Mouse (Mus musculus) CH12.LX (cell line): ENCODE results near the gene Srp68. TPM values are rescaled to one million over a fixed set of nuclear protein-coding genes. Genes with fewer than 3 reads are reported as not detected.
A peak's percentile ranks its signal among the peaks of the same experiment; 100 is the strongest.

Experiments used
- DNase-seq: peaks from one replicate; pipeline ENCODE4 v3.0.0-alpha.2; 2013; ENCODE audit errors: extremely low read depth
- H3K27ac ChIP-seq: 2 replicates; pipeline ENCODE4 v1.5.1; 2012; ENCODE audit warnings: low read depth, mild to moderate bottlenecking, control low read depth, moderate library complexity; ENCODE audit not compliant: insufficient read depth
- H3K27me3 ChIP-seq: replicated peaks from 2 replicates; pipeline ENCODE3; 2012; ENCODE audit warnings: inconsistent platforms
- H3K36me3 ChIP-seq, 2 experiments: replicated peaks in 1 of 2; 2 replicates each; pipeline versions ENCODE3 to v1.6.1; 2012; ENCODE audit warnings: inconsistent platforms in 1 of 2, low read length in 1 of 2, mild to moderate bottlenecking in 1 of 2, mixed read lengths in 1 of 2, moderate library complexity in 1 of 2; ENCODE audit not compliant: control insufficient read depth in 1 of 2, insufficient read depth in 1 of 2
- H3K4me1 ChIP-seq, 2 experiments: 2 replicates each; pipeline ENCODE4 v1.6.1; 2012; ENCODE audit warnings: inconsistent platforms in 1 of 2, moderate library complexity in 1 of 2; ENCODE audit not compliant: insufficient read depth in 2 of 2, control insufficient read depth in 1 of 2
- H3K4me2 ChIP-seq: 2 replicates; pipeline ENCODE4 v1.6.1; 2012; ENCODE audit warnings: low read depth, mild to moderate bottlenecking, control low read depth; ENCODE audit not compliant: poor library complexity, insufficient read depth, severe bottlenecking
- H3K4me3 ChIP-seq, 3 experiments: fragments of 150-350 bp in 1 of 3; sonication (generic) in 1 of 3; replicated peaks in 1 of 3; 2 replicates each; pipeline versions ENCODE3 to v1.5.1; 2011 to 2012; ENCODE audit warnings: low read depth in 2 of 3, low read length in 2 of 3, mild to moderate bottlenecking in 2 of 3, moderate library complexity in 2 of 3, control low read depth in 1 of 3, improper control_type of control experiment in 1 of 3, inconsistent platforms in 1 of 3, mixed read lengths in 1 of 3; ENCODE audit not compliant: poor library complexity in 1 of 3
- H3K79me2 ChIP-seq: replicated peaks from 2 replicates; pipeline ENCODE4 v1.6.1; 2012; ENCODE audit warnings: mild to moderate bottlenecking, moderate library complexity; ENCODE audit not compliant: control insufficient read depth, poor library complexity, insufficient read depth, severe bottlenecking; ENCODE audit errors: extremely low read depth
- H3K9ac ChIP-seq: 2 replicates; pipeline ENCODE4 v1.6.1; 2012; ENCODE audit warnings: low read depth, mild to moderate bottlenecking, control low read depth, moderate library complexity; ENCODE audit not compliant: insufficient read depth
- H3K9me3 ChIP-seq: replicated peaks from 2 replicates; pipeline ENCODE3; 2012; ENCODE audit warnings: low read length, inconsistent platforms, mixed read lengths
- CHD1 ChIP-seq: IDR thresholded peaks from 2 replicates; pipeline ENCODE4 v1.6.1; 2012; ENCODE audit warnings: low read depth, low read length, improper control_type of control experiment, inconsistent platforms
- E2F4 ChIP-seq: IDR thresholded peaks from 2 replicates; pipeline ENCODE4 v1.6.1; 2011; ENCODE audit warnings: low read depth, low read length, improper control_type of control experiment; ENCODE audit not compliant: insufficient replicate concordance
- EP300 ChIP-seq: IDR thresholded peaks from 2 replicates; pipeline ENCODE4 v1.6.1; 2011; ENCODE audit warnings: low read length, improper control_type of control experiment
- ETS1 ChIP-seq: conservative IDR thresholded peaks from 2 replicates; pipeline ENCODE4 v1.6.1; 2012; ENCODE audit warnings: low read depth, mild to moderate bottlenecking, inconsistent platforms, low read length, improper control_type of control experiment, moderate library complexity
- HCFC1 ChIP-seq: IDR thresholded peaks from 2 replicates; pipeline ENCODE4 v1.6.1; 2012; ENCODE audit warnings: low read depth, mild to moderate bottlenecking, inconsistent platforms, low read length, improper control_type of control experiment
- JUN ChIP-seq: IDR thresholded peaks from 2 replicates; pipeline ENCODE4 v1.6.1; 2011; ENCODE audit warnings: low read depth, mild to moderate bottlenecking, low read length, improper control_type of control experiment, moderate library complexity; ENCODE audit not compliant: insufficient read depth
- JUND ChIP-seq: conservative IDR thresholded peaks from 2 replicates; pipeline ENCODE4 v1.6.1; 2011; ENCODE audit warnings: low read depth, low read length, improper control_type of control experiment
- KAT2A ChIP-seq: IDR thresholded peaks from 2 replicates; pipeline ENCODE4 v1.6.1; 2012; ENCODE audit warnings: low read length, improper control_type of control experiment, inconsistent platforms; ENCODE audit not compliant: insufficient replicate concordance
- MAX ChIP-seq: IDR thresholded peaks from 2 replicates; pipeline ENCODE4 v1.6.1; 2011; ENCODE audit warnings: low read length, improper control_type of control experiment
- MAZ ChIP-seq: IDR thresholded peaks from 2 replicates; pipeline ENCODE4 v1.6.1; 2012; ENCODE audit warnings: low read depth, mild to moderate bottlenecking, inconsistent platforms, low read length, improper control_type of control experiment, moderate library complexity
- MEF2A ChIP-seq: IDR thresholded peaks from 2 replicates; pipeline ENCODE4 v1.6.1; 2014; ENCODE audit warnings: low read depth, mild to moderate bottlenecking, inconsistent platforms, low read length, improper control_type of control experiment, borderline replicate concordance
- MXI1 ChIP-seq: IDR thresholded peaks from 2 replicates; pipeline ENCODE4 v1.6.1; 2011; ENCODE audit warnings: mild to moderate bottlenecking, low read depth, low read length, improper control_type of control experiment
- MYC ChIP-seq: IDR thresholded peaks from 2 replicates; pipeline ENCODE4 v1.6.1; 2011; ENCODE audit warnings: low read depth, mild to moderate bottlenecking, improper control_type of control experiment, low read length
- NELFE ChIP-seq: IDR thresholded peaks from 2 replicates; pipeline ENCODE4 v1.6.1; 2011; ENCODE audit warnings: low read depth, low read length, improper control_type of control experiment
- NRF1 ChIP-seq: IDR thresholded peaks from 2 replicates; pipeline ENCODE4 v1.6.1; 2014; ENCODE audit warnings: low read depth, mild to moderate bottlenecking, inconsistent platforms, low read length, improper control_type of control experiment, moderate library complexity
- PAX5 ChIP-seq: IDR thresholded peaks from 2 replicates; pipeline ENCODE4 v1.6.1; 2012; ENCODE audit warnings: low read length, inconsistent platforms, mixed read lengths
- POLR2A ChIP-seq: IDR thresholded peaks from 2 replicates; pipeline ENCODE4 v1.6.1; 2011; ENCODE audit warnings: low read depth, mild to moderate bottlenecking, improper control_type of control experiment, low read length
- SIN3A ChIP-seq: IDR thresholded peaks from 2 replicates; pipeline ENCODE4 v1.6.1; 2012; ENCODE audit warnings: low read length, improper control_type of control experiment, inconsistent platforms
- SMC3 ChIP-seq: IDR thresholded peaks from 2 replicates; pipeline ENCODE4 v1.6.1; 2011; ENCODE audit warnings: low read depth, low read length, improper control_type of control experiment
- TCF12 ChIP-seq: IDR thresholded peaks from 2 replicates; pipeline ENCODE4 v1.6.1; 2014; ENCODE audit warnings: low read depth, mild to moderate bottlenecking, inconsistent platforms, low read length, improper control_type of control experiment
- UBTF ChIP-seq: IDR thresholded peaks from 2 replicates; pipeline ENCODE4 v1.6.1; 2012; ENCODE audit warnings: low read depth, mild to moderate bottlenecking, inconsistent platforms, low read length, improper control_type of control experiment, moderate library complexity
- ZC3H11A ChIP-seq: IDR thresholded peaks from 2 replicates; pipeline ENCODE4 v1.6.1; 2012; ENCODE audit warnings: low read depth, mild to moderate bottlenecking, inconsistent platforms, low read length, improper control_type of control experiment
- ZNF384 ChIP-seq: IDR thresholded peaks from 2 replicates; pipeline ENCODE4 v1.6.1; 2012; ENCODE audit warnings: low read depth, low read length, improper control_type of control experiment, inconsistent platforms
- dilution Hi-C: fragments of 300-500 bp; cut with MboI; formaldehyde crosslinking; loops from 2 replicates; pipeline ENCODE4 v1.14.3; 2020; ENCODE audit warnings: low sequenced_read_pairs; ENCODE audit not compliant: extremely low pct_unique_long_range_greater_than_20kb, extremely low pct_ligation_motif_present
- in situ Hi-C: fragments of 300-500 bp; cut with MboI; formaldehyde crosslinking; loops from 3 replicates; pipeline ENCODE4 v1.14.3; 2019; ENCODE audit warnings: low sequenced_read_pairs, low pct_ligation_motif_present, low pct_unique_long_range_greater_than_20kb, mixed read lengths
- polyA plus RNA-seq: library from polyadenylated mRNA; unstranded; fragments of >175 nt; gene quantifications from 2 replicates; pipeline ENCODE4 v1.2.1, GENCODE M21; 2012; ENCODE audit warnings: low read depth; ENCODE audit not compliant: insufficient read length
- total RNA-seq, 2 experiments: library from RNA; depleted of rRNA; stranded (reverse); fragments of 300-350 nt in 1 of 2; fragments of >200 nt in 1 of 2; gene quantifications; 2 replicates each; pipeline ENCODE4 v1.2.3; 2012 to 2014

Srp68 gene
- total and polyA plus RNA-seq, 3 experiments: 53.2 to 184 (median 74.7) TPM

DNA sequence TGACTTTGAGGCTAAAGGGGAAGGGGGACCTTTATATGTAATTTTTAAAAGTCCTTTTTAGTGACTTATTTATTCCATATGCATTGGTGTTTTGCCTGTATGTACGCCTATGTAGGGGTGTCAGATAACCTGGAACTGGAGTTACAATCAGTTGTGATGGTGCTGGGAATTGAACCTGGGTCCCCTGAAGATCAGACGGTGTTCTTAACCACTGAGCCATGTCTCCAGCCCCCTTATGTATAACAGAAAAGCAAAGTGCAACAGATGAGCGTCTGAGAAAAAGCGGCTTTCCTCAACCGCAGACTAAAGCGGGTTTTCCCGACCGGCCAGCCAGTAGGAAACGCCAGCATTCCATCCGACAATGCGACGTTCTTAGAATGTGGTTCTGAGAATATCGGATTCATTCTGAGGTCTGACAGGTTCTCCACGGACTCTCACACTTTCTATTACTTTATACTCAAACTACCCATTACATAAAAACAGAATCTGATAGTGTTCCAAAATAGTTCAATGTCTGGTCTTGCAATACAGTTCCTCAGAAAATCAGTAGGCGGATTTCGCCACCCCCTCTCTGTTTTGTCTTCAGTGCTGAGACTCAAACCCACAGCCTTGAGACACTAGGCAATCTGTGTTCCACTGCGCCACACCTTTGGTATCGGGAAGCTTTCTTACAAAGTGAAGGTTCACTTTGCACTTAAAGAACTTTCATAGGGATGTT, 77.0 kb downstream of the Srp68 start:
- H3K4me2 ChIP-seq: peak overlapping the region; percentile 64; the same call in 1 of the 2 replicates
- 0 out of 2 replicates have a peak overlapping the region, but pooled peaks have one; percentile 27 for H3K9ac ChIP-seq
- no peaks in the 10 kb centered on the region for H3K9me3 ChIP-seq
- in situ Hi-C loops (no loop called here), dilution Hi-C loops (no loop called here)
- no peak overlapping the region for H3K27ac ChIP-seq
- peaks cover 10% of the 10 kb centered on the region for H3K79me2 ChIP-seq
- peak overlapping the region in 1 of 3 experiments; percentile 11 for H3K4me3 ChIP-seq
- no peaks in the 10 kb centered on the region for H3K27me3 ChIP-seq
- peaks cover 0 to 17% of the 10 kb centered on the region in 2 experiments for H3K36me3 ChIP-seq
- H3K4me1 ChIP-seq: peaks cover 14 to 40% of the 10 kb centered on the region in 2 experiments
- TF ChIP-seq NELFE (no peak), CHD1 (no peak), ZNF384 (no peak), MAX (no peak), KAT2A (no peak), MAZ (no peak), NRF1 (no peak), ZC3H11A (no peak), MXI1 (no peak), POLR2A (no peak), SIN3A (no peak), HCFC1 (no peak), SMC3 (no peak), UBTF (no peak), MEF2A (no peak), TCF12 (no peak)
- no peak for DNase-seq

DNA sequence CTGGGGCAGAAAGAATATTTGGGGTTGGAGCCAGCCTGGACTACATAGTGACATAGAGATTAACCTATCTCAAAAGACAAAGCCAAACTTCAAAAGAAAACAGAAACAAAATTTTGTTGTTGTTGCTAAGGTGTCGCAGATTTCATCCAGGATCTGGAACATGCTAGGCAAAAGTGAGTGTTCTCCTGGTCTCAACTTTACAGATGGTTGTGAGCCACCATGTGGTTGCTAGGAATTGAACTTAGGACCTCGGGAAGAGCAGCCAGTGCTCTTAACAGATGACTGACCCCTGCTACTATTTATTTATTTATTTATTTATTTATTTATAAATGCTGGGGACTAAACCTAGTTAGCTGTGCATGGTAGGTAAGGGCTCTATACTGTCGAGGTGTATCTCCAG, 77.7 kb downstream of the Srp68 start:
- in situ Hi-C loops: no loop called here
- Histone ChIP-seq H3K27me3 (no peaks in the 10 kb centered on the region), H3K79me2 (peaks cover 10% of the 10 kb centered on the region), H3K27ac (no peak overlapping the region)
- no peak for DNase-seq
- dilution Hi-C loops: no loop called here
- TF ChIP-seq SMC3 (no peak), ZNF384 (no peak), EP300 (no peak), NRF1 (no peak), JUN (no peak), E2F4 (no peak), KAT2A (no peak), ETS1 (no peak), MYC (no peak), JUND (no peak), PAX5 (no peak), HCFC1 (no peak), POLR2A (no peak), CHD1 (no peak), MAZ (no peak), NELFE (no peak)
- TF ChIP-seq, all 38 proteins: peak for 0
- H3K4me3 ChIP-seq: no peak overlapping the region
- H3K4me1 ChIP-seq: peaks cover 14 to 40% of the 10 kb centered on the region in 2 experiments
- H3K9me3 ChIP-seq: no peaks in the 10 kb centered on the region
- H3K9ac ChIP-seq: no peak overlapping the region
- peaks cover 1 to 22% of the 10 kb centered on the region in 2 experiments for H3K36me3 ChIP-seq
- no peak overlapping the region for H3K4me2 ChIP-seq
